Mouse (Mus musculus): ENCODE measurements around the gene Frmd4a. TPM values are rescaled to one million over a fixed set of nuclear protein-coding genes. Genes with fewer than 3 reads are reported as not detected.

Gene Frmd4a
- total RNA-seq, 1 experiment: 9.3 TPM

DNA sequence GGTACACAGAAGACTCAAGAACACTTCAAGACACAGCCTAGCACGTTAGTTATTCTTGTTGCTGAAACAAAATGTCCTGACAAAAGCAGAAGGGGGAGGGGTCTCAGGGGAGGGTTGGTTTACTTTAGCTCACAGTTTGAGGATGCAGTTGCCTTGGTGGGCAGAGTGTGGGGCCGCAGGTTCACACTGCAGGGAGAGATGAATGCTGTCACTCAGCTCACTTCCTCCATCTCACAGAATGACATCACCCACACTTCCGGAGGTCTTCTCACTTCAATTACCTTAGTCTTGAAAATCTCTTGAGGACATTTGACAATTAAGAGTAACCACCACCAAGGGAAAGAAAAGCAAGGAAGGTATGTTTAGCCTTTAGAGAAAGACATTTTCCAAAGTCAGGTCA lies 574.1 kb downstream of the Frmd4a start:
- no peak for DNase-seq (ENCODE audit: low read depth, low spot score)
- H3K4me1 ChIP-seq (ENCODE audit: control insufficient read depth in 2 of 2, insufficient read depth in 2 of 2, low read length in 2 of 2, poor library complexity in 1 of 2): peaks cover 14 to 30% of the 10 kb centered on the region in 2 experiments; a peak in 3 of 4 replicates
- no peak overlapping the region for H3K4me3 ChIP-seq (ENCODE audit: insufficient read depth in 1 of 2, low read depth in 1 of 2, low read length in 2 of 2, poor library complexity in 1 of 2, severe bottlenecking in 1 of 2)
- in situ Hi-C loops (cut with MboI; ENCODE audit: low sequenced_read_pairs in 2 of 2, unreplicated experiment in 2 of 2): no loop called here
- no peak overlapping the region for H3K9ac ChIP-seq (ENCODE audit: insufficient read depth, low read depth, low read length, poor library complexity, severe bottlenecking)
- H3K36me3 ChIP-seq (ENCODE audit: control insufficient read depth, insufficient read depth, low read length, poor library complexity, severe bottlenecking): peaks cover 3% of the 10 kb centered on the region; the same call in 1 of the 2 replicates
- no peak for TF ChIP-seq ZC3H11A (IDR thresholded peaks at IDR 0.05; ENCODE audit: borderline replicate concordance, low read depth, low read length)
- H3K27ac ChIP-seq (ENCODE audit: insufficient read depth, low read depth, low read length, poor library complexity, severe bottlenecking): no peak overlapping the region
- no peaks in the 10 kb centered on the region for H3K9me3 ChIP-seq (ENCODE audit: control insufficient read depth, insufficient read depth, low read depth, low read length)

DNA sequence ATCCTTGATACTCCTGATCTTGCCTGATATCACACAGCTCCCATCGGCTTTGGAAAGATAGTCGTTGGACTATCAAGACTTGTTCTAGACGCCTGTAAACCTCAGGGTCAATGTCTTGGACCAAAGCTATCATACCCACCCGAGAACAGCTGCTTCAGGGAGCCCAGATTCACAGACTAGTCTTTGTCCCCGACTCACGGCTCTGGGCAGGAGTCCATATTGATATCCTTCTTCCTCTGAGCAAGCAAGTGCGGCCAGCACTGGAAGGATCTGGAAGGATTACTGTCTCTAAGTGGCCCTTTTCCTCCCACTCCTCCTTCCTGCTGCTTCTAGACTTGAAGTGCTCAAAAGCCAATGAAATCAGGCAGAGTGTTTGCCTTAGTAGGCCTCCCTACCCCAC lies 575.1 kb downstream of the Frmd4a start:
- no peaks in the 10 kb centered on the region for H3K9me3 ChIP-seq (ENCODE audit: control insufficient read depth, insufficient read depth, low read depth, low read length)
- peaks cover 17 to 26% of the 10 kb centered on the region in 2 experiments for H3K4me1 ChIP-seq (ENCODE audit: control insufficient read depth in 2 of 2, insufficient read depth in 2 of 2, low read length in 2 of 2, poor library complexity in 1 of 2)
- no peak overlapping the region for H3K4me3 ChIP-seq (ENCODE audit: insufficient read depth in 1 of 2, low read depth in 1 of 2, low read length in 2 of 2, poor library complexity in 1 of 2, severe bottlenecking in 1 of 2)
- H3K9ac ChIP-seq (ENCODE audit: insufficient read depth, low read depth, low read length, poor library complexity, severe bottlenecking): no peak overlapping the region
- H3K36me3 ChIP-seq (ENCODE audit: control insufficient read depth, insufficient read depth, low read length, poor library complexity, severe bottlenecking): peaks cover 3% of the 10 kb centered on the region; the same call in 1 of the 2 replicates
- TF ChIP-seq HCFC1 (IDR thresholded peaks at IDR 0.05; ENCODE audit: borderline replicate concordance, insufficient read depth, low read length) (no peak), MAFK (IDR thresholded peaks at IDR 0.05; ENCODE audit: insufficient read depth, low read depth, low read length) (no peak), CHD2 (IDR thresholded peaks at IDR 0.05; ENCODE audit: low read depth, low read length) (no peak), ZNF384 (IDR thresholded peaks at IDR 0.05; ENCODE audit: low read depth, low read length) (no peak), ZC3H11A (IDR thresholded peaks at IDR 0.05; ENCODE audit: borderline replicate concordance, low read depth, low read length) (no peak)
- no peak for DNase-seq (ENCODE audit: low read depth, low spot score)
- in situ Hi-C loops (cut with MboI; ENCODE audit: low sequenced_read_pairs in 2 of 2, unreplicated experiment in 2 of 2): no loop called here
- H3K27ac ChIP-seq (ENCODE audit: insufficient read depth, low read depth, low read length, poor library complexity, severe bottlenecking): no peak overlapping the region

- Histone ChIP-seq H3K27ac (ENCODE audit: insufficient read depth, low read depth, low read length, poor library complexity, severe bottlenecking) (no peak overlapping the region), H3K9ac (ENCODE audit: insufficient read depth, low read depth, low read length, poor library complexity, severe bottlenecking) (no peak overlapping the region), H3K9me3 (ENCODE audit: control insufficient read depth, insufficient read depth, low read depth, low read length) (no peaks in the 10 kb centered on the region), H3K36me3 (ENCODE audit: control insufficient read depth, insufficient read depth, low read length, poor library complexity, severe bottlenecking) (peaks cover 3% of the 10 kb centered on the region; the same call in 1 of the 2 replicates), H3K4me1 (ENCODE audit: control insufficient read depth in 2 of 2, insufficient read depth in 2 of 2, low read length in 2 of 2, poor library complexity in 1 of 2) (peaks cover 19 to 26% of the 10 kb centered on the region in 2 experiments), H3K4me3 (ENCODE audit: insufficient read depth in 1 of 2, low read depth in 1 of 2, low read length in 2 of 2, poor library complexity in 1 of 2, severe bottlenecking in 1 of 2) (no peak overlapping the region; a peak in 1 of 4 replicates)
- no peak for TF ChIP-seq CHD2 (IDR thresholded peaks at IDR 0.05; ENCODE audit: low read depth, low read length)
- no peak for TF ChIP-seq ZNF384 (IDR thresholded peaks at IDR 0.05; ENCODE audit: low read depth, low read length)
- TF ChIP-seq HCFC1 (IDR thresholded peaks at IDR 0.05; ENCODE audit: borderline replicate concordance, insufficient read depth, low read length): no peak
- no peak for TF ChIP-seq MAFK (IDR thresholded peaks at IDR 0.05; ENCODE audit: insufficient read depth, low read depth, low read length)
- TF ChIP-seq ZC3H11A (IDR thresholded peaks at IDR 0.05; ENCODE audit: borderline replicate concordance, low read depth, low read length): no peak
- peak; percentile 90 for DNase-seq (ENCODE audit: low read depth, low spot score)
- in situ Hi-C loops (cut with MboI; ENCODE audit: low sequenced_read_pairs in 2 of 2, unreplicated experiment in 2 of 2): no loop called here
These were observed 575.9 kb downstream of the Frmd4a start for GRCm38 (mm10) chr2:4593433-4593832.

DNA sequence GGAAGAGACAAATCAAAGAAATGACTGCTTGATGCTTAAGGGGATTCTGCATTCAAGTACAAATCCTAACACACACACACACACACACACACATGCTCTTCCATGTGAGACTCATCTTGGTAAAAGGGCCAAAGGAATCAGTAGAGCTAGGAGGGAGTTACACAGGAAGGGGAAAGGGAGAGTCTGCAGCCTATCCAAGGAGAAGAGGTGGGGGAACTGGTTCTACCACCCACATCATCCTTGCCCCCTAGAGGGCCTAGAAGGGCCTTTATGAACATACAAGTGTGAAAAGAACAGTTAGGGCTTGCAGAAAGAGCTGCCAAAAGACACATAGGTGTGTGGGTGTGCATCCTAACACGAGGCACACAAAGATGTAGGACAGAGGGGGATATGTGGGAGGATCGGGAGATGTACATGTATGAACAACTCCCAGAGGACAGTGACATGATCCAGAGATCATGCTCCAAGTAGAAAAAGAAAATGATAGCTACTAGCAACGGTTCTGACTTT lies 576.4 kb downstream of the Frmd4a start:
- Histone ChIP-seq H3K27ac (ENCODE audit: insufficient read depth, low read depth, low read length, poor library complexity, severe bottlenecking) (no peak overlapping the region), H3K9me3 (ENCODE audit: control insufficient read depth, insufficient read depth, low read depth, low read length) (no peaks in the 10 kb centered on the region), H3K4me3 (ENCODE audit: insufficient read depth in 1 of 2, low read depth in 1 of 2, low read length in 2 of 2, poor library complexity in 1 of 2, severe bottlenecking in 1 of 2) (no peak overlapping the region), H3K36me3 (ENCODE audit: control insufficient read depth, insufficient read depth, low read length, poor library complexity, severe bottlenecking) (peaks cover 2% of the 10 kb centered on the region; the same call in 1 of the 2 replicates), H3K9ac (ENCODE audit: insufficient read depth, low read depth, low read length, poor library complexity, severe bottlenecking) (no peak overlapping the region), H3K4me1 (ENCODE audit: control insufficient read depth in 2 of 2, insufficient read depth in 2 of 2, low read length in 2 of 2, poor library complexity in 1 of 2) (peaks cover 19 to 28% of the 10 kb centered on the region in 2 experiments)
- in situ Hi-C loops (cut with MboI; ENCODE audit: low sequenced_read_pairs in 2 of 2, unreplicated experiment in 2 of 2): no loop called here
- TF ChIP-seq HCFC1 (IDR thresholded peaks at IDR 0.05; ENCODE audit: borderline replicate concordance, insufficient read depth, low read length) (no peak), ZC3H11A (IDR thresholded peaks at IDR 0.05; ENCODE audit: borderline replicate concordance, low read depth, low read length) (no peak), CHD2 (IDR thresholded peaks at IDR 0.05; ENCODE audit: low read depth, low read length) (no peak), ZNF384 (IDR thresholded peaks at IDR 0.05; ENCODE audit: low read depth, low read length) (no peak), MAFK (IDR thresholded peaks at IDR 0.05; ENCODE audit: insufficient read depth, low read depth, low read length) (no peak)
- no peak for DNase-seq (ENCODE audit: low read depth, low spot score)

DNA sequence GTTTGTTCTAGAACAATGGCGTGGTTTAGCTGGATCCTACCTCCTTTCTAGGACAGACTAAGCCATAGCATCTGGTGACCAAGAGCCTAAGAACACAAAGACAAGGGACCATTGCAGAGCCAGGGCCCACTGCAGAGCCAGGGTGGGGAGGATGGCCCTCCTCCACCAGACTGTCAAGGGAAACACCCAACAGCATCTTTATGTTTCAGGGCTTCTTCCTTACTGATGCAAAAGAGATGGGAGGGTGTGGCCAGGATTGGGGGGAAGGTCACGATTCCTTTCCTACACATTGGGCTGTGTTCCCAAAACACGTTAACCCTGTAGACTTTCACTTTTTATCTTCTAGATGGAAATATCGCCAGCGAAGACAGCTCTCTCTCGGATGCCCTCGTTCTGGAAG lies 579.5 kb downstream of the Frmd4a start:
- no peak for TF ChIP-seq CHD2 (IDR thresholded peaks at IDR 0.05; ENCODE audit: low read depth, low read length)
- no peak for TF ChIP-seq ZNF384 (IDR thresholded peaks at IDR 0.05; ENCODE audit: low read depth, low read length)
- TF ChIP-seq MAFK (IDR thresholded peaks at IDR 0.05; ENCODE audit: insufficient read depth, low read depth, low read length): no peak
- TF ChIP-seq ZC3H11A (IDR thresholded peaks at IDR 0.05; ENCODE audit: borderline replicate concordance, low read depth, low read length): no peak
- TF ChIP-seq HCFC1 (IDR thresholded peaks at IDR 0.05; ENCODE audit: borderline replicate concordance, insufficient read depth, low read length): no peak
- Histone ChIP-seq H3K9me3 (ENCODE audit: control insufficient read depth, insufficient read depth, low read depth, low read length) (no peaks in the 10 kb centered on the region), H3K4me1 (ENCODE audit: control insufficient read depth in 2 of 2, insufficient read depth in 2 of 2, low read length in 2 of 2, poor library complexity in 1 of 2) (peaks cover 19 to 40% of the 10 kb centered on the region in 2 experiments), H3K36me3 (ENCODE audit: control insufficient read depth, insufficient read depth, low read length, poor library complexity, severe bottlenecking) (peaks cover 5% of the 10 kb centered on the region; the same call in 1 of the 2 replicates), H3K9ac (ENCODE audit: insufficient read depth, low read depth, low read length, poor library complexity, severe bottlenecking) (peak overlapping the region; percentile 47; the same call in 1 of the 2 replicates), H3K27ac (ENCODE audit: insufficient read depth, low read depth, low read length, poor library complexity, severe bottlenecking) (peak overlapping the region; percentile 70), H3K4me3 (ENCODE audit: insufficient read depth in 1 of 2, low read depth in 1 of 2, low read length in 2 of 2, poor library complexity in 1 of 2, severe bottlenecking in 1 of 2) (peak overlapping the region; percentile 59 to 65)
- in situ Hi-C loops (cut with MboI; ENCODE audit: low sequenced_read_pairs in 2 of 2, unreplicated experiment in 2 of 2): no loop called here
- DNase-seq (ENCODE audit: low read depth, low spot score): peak; percentile 60

Data from ES-E14 (cell line).